Mouse (Mus musculus): Measurements from ENCODE around the gene Cpne4.

GRCm38 (mm10) chr9:105053147-105053557, 506.1 kb downstream of the Cpne4 start, which contains the start of gene Mrpl3:
- TF ChIP-seq GATA1 (IDR thresholded peaks at IDR 0.05; ENCODE audit: low read length) (no peak), TAL1 (IDR thresholded peaks at IDR 0.05; ENCODE audit: low read length) (no peak)
